8 mouse cellular contexts compared by ENCODE assay signal in genomic region chr9:98601837-98602359, GRCm38 (mm10). TPM values are rescaled to one million over a fixed set of nuclear protein-coding genes. Genes with fewer than 3 reads are reported as not detected.
DNase-seq lines count a peak whose midpoint lies in the region; ATAC-seq and TF ChIP-seq lines count a peak whose summit lies in the region.

No protein-coding gene starts in this region.

- H3K27me3 ChIP-seq in heart, embryonic 16.5 days (ENCODE audit: control insufficient read depth, insufficient read depth, low read length) = no peaks in the 10 kb centered on the region
- no peaks in the 10 kb centered on the region for H3K27me3 ChIP-seq in MEL (ENCODE audit: control insufficient read depth in 1 of 2, insufficient read depth in 2 of 2, low read length in 2 of 2)
- H3K27me3 ChIP-seq in hindbrain, embryonic 13.5 days = 0 out of 2 replicates have a peak, but pooled peaks cover 2% of the 10 kb centered on the region
- H3K27me3 ChIP-seq in midbrain, embryonic 12.5 days = no peaks in the 10 kb centered on the region

- H3K4me1 ChIP-seq in heart, embryonic 16.5 days (ENCODE audit: control insufficient read depth, insufficient read depth, low read length) = peaks cover 8% of the 10 kb centered on the region
- H3K4me1 ChIP-seq in MEL (ENCODE audit: control insufficient read depth in 1 of 2, insufficient read depth in 2 of 2, low read length in 2 of 2) = peaks cover 0 to 7% of the 10 kb centered on the region in 2 experiments; a peak in 2 of 4 replicates
- H3K4me1 ChIP-seq in hindbrain, embryonic 13.5 days (replicated peaks) = peaks cover 17% of the 10 kb centered on the region
- peaks cover 12% of the 10 kb centered on the region for H3K4me1 ChIP-seq in midbrain, embryonic 12.5 days

- H3K4me3 ChIP-seq in heart, embryonic 16.5 days (ENCODE audit: low read length) = peak overlapping the region; percentile 75
- peak overlapping the region; percentile 51 to 95 for H3K4me3 ChIP-seq in MEL (ENCODE audit: control insufficient read depth in 1 of 2, insufficient read depth in 1 of 2, low read depth in 2 of 2, low read length in 2 of 2)
- H3K4me3 ChIP-seq in hindbrain, embryonic 13.5 days = peak overlapping the region; percentile 73
- peak overlapping the region; percentile 97 for H3K4me3 ChIP-seq in midbrain, embryonic 12.5 days

- peaks cover 12% of the 10 kb centered on the region for H3K36me3 ChIP-seq in heart, embryonic 16.5 days (ENCODE audit: control insufficient read depth, insufficient read depth)
- H3K36me3 ChIP-seq in MEL (ENCODE audit: control insufficient read depth in 1 of 2, insufficient read depth in 2 of 2, low read length in 2 of 2) = peaks cover under 1 to 8% of the 10 kb centered on the region in 2 experiments; a peak in 3 of 4 replicates
- H3K36me3 ChIP-seq in hindbrain, embryonic 13.5 days = peaks cover 17% of the 10 kb centered on the region
- peaks cover 12% of the 10 kb centered on the region for H3K36me3 ChIP-seq in midbrain, embryonic 12.5 days

- H3K4me2 ChIP-seq in heart, embryonic 16.5 days (ENCODE audit: low read depth, low read length) = peak overlapping the region; percentile 59
- peak overlapping the region; percentile 60 for H3K4me2 ChIP-seq in hindbrain, embryonic 13.5 days
- H3K4me2 ChIP-seq in midbrain, embryonic 12.5 days (replicated peaks) = peak overlapping the region; percentile 96

- ATAC-seq in heart, embryonic 16.5 days (replicated peaks; ENCODE audit: extremely low read depth, insufficient read depth, low FRiP score) = no peak; the same call in 1 of the 2 replicates
- peak; percentile 46 for ATAC-seq in hindbrain, embryonic 13.5 days (ENCODE audit: low FRiP score)
- peak; percentile 70 for ATAC-seq in midbrain, embryonic 12.5 days (ENCODE audit: low FRiP score, low read depth)
- ATAC-seq in cerebellum, adult (ENCODE audit: insufficient number of reproducible peaks, low FRiP score, low TSS enrichment) = no peak

- peaks cover 17% of the 10 kb centered on the region for H3K79me2 ChIP-seq in MEL (ENCODE audit: control insufficient read depth, insufficient read depth, low read length, poor library complexity)

- no peak for TF ChIP-seq EP300 in MEL (IDR thresholded peaks at IDR 0.05; ENCODE audit: low read depth in 1 of 2, low read length in 2 of 2)

- WGBS in heart, embryonic 16.5 days = 50% methylated on average over 11 of the region's 11 CpGs
- WGBS in hindbrain, embryonic 13.5 days = 53% methylated on average over 11 of the region's 11 CpGs
- WGBS in midbrain, embryonic 12.5 days = 50% methylated on average over 11 of the region's 11 CpGs

- TF ChIP-seq RAD21 in MEL (IDR thresholded peaks at IDR 0.05; ENCODE audit: low read depth, low read length) = no peak

- H3K27ac ChIP-seq in heart, embryonic 16.5 days (ENCODE audit: low read length) = no peak overlapping the region
- no peak overlapping the region for H3K27ac ChIP-seq in MEL (ENCODE audit: control insufficient read depth, low read depth, low read length)
- H3K27ac ChIP-seq in hindbrain, embryonic 13.5 days = no peak overlapping the region
- H3K27ac ChIP-seq in midbrain, embryonic 12.5 days (replicated peaks) = no peak overlapping the region

- TF ChIP-seq CTCF in MEL (IDR thresholded peaks at IDR 0.05 in 2 of 3, conservative IDR thresholded peaks at IDR 0.05 in 1 of 3; ENCODE audit: control insufficient read depth in 1 of 3, insufficient read depth in 1 of 3, low read depth in 2 of 3, low read length in 3 of 3, poor library complexity in 1 of 3, severe bottlenecking in 1 of 3) = no peak

- H3K9ac ChIP-seq in heart, embryonic 16.5 days (ENCODE audit: low read length) = peak overlapping the region; percentile 84
- peak overlapping the region; percentile 19 for H3K9ac ChIP-seq in MEL (ENCODE audit: control insufficient read depth, low read depth, low read length, poor library complexity, severe bottlenecking)
- peak overlapping the region; percentile 78; the same call in 1 of the 2 replicates for H3K9ac ChIP-seq in hindbrain, embryonic 13.5 days
- H3K9ac ChIP-seq in midbrain, embryonic 12.5 days (replicated peaks) = 0 out of 2 replicates have a peak overlapping the region, but pooled peaks have one; percentile 41

- no peak for TF ChIP-seq POLR2A in MEL (IDR thresholded peaks at IDR 0.05; ENCODE audit: control insufficient read depth in 1 of 2, insufficient read depth in 1 of 2, low read depth in 1 of 2, low read length in 2 of 2, poor library complexity in 1 of 2)

- intact Hi-C loops in heart, postnatal 14 days (cut with DNase I) = loop anchor here (5.0 kb wide), 1 partner anchor 40 kb away; the partner anchor contains the start of gene Copb2

- no peak for DNase-seq in heart, postnatal 14 days
- no peak for DNase-seq in MEL (ENCODE audit: low read depth, low spot score)
- DNase-seq in ovary, postnatal 10 days (ENCODE audit: low spot score) = no peak
- DNase-seq in layer of hippocampus, postnatal 36 days = no peak

- H3K9me3 ChIP-seq in heart, embryonic 16.5 days (replicated peaks; ENCODE audit: control insufficient read depth, low read length) = no peaks in the 10 kb centered on the region
- no peaks in the 10 kb centered on the region for H3K9me3 ChIP-seq in MEL (replicated peaks; ENCODE audit: insufficient read depth, low read length)
- H3K9me3 ChIP-seq in hindbrain, embryonic 13.5 days = no peaks in the 10 kb centered on the region; the same call in 1 of the 2 replicates
- no peaks in the 10 kb centered on the region for H3K9me3 ChIP-seq in midbrain, embryonic 12.5 days

TF ChIP-seq in MEL, 35 proteins besides CTCF, POLR2A, EP300 and RAD21:
- TF ChIP-seq POLR2AphosphoS5 (IDR thresholded peaks at IDR 0.05; ENCODE audit: borderline replicate concordance, low read depth, low read length) = no peak

RNA-seq across cellular contexts. Expression of gene Mrps22, which starts 0.4 kb away (rescaled TPM):
- polyA plus RNA-seq in heart, embryonic 16.5 days (2015; fragmentation: Nextera tagmentation; extraction: Ambion mirVana) = 60.4 and 66.7 TPM in 2 replicates
- 10 to 100 TPM; 28.6 to 34.1 TPM for total RNA-seq in heart, postnatal 14 days (2021)
- 124 and 129 TPM in 2 replicates for total RNA-seq in MEL (2012; rRNA removed)
- 100 to 1,000 TPM in 1 of 2 experiments, 10 to 100 TPM in 1; 75.0 to 165 TPM for polyA plus RNA-seq in MEL (2012; ENCODE audit: insufficient read depth in 1 of 2, insufficient read length in 2 of 2, low read depth in 1 of 2, low replicate concordance in 2 of 2, missing spikeins in 1 of 2)
- polyA plus RNA-seq in hindbrain, embryonic 13.5 days (2015; fragmentation: Nextera tagmentation; extraction: Ambion mirVana) = 54.5 and 57.7 TPM in 2 replicates
- polyA plus RNA-seq in midbrain, embryonic 12.5 days (2016; fragmentation: Nextera tagmentation; extraction: Ambion mirVana) = 62.5 and 64.8 TPM in 2 replicates
- total RNA-seq in layer of hippocampus, postnatal 36 days (2021) = 10 to 100 TPM; 30.5 to 34.0 TPM

RNA-seq across cellular contexts. Expression of gene Copb2, which starts 38.4 kb away (rescaled TPM):
- 117 and 120 TPM in 2 replicates for polyA plus RNA-seq in heart, embryonic 16.5 days (2015; fragmentation: Nextera tagmentation; extraction: Ambion mirVana)
- 10 to 100 TPM; 91.7 to 98.2 TPM for total RNA-seq in heart, postnatal 14 days (2021)
- 97.7 and 102 TPM in 2 replicates for total RNA-seq in MEL (2012; rRNA removed)
- polyA plus RNA-seq in MEL (2012; ENCODE audit: insufficient read depth in 1 of 2, insufficient read length in 2 of 2, low read depth in 1 of 2, low replicate concordance in 2 of 2, missing spikeins in 1 of 2) = 10 to 100 TPM; 84.4 to 93.3 TPM
- polyA plus RNA-seq in hindbrain, embryonic 13.5 days (2015; fragmentation: Nextera tagmentation; extraction: Ambion mirVana) = 134 and 140 TPM in 2 replicates
- 155 and 165 TPM in 2 replicates for polyA plus RNA-seq in midbrain, embryonic 12.5 days (2016; fragmentation: Nextera tagmentation; extraction: Ambion mirVana)
- total RNA-seq in layer of hippocampus, postnatal 36 days (2021) = 10 to 100 TPM; 90.3 to 91.9 TPM

Comparison
In these comparisons a context has a peak if more than half of its experiments do, and no peak if none do; other contexts are left out.
1. ATAC-seq: peak in hindbrain, embryonic 13.5 days (single experiment) and midbrain, embryonic 12.5 days (single experiment); none in heart, embryonic 16.5 days (single experiment) and cerebellum, adult (single experiment).
2. H3K9ac ChIP-seq: peak in every context shown above with its lines; median percentile 84 in heart, embryonic 16.5 days; 78 in hindbrain, embryonic 13.5 days; 41 in midbrain, embryonic 12.5 days; 19 in MEL.
3. Peak in every context shown above with its lines, with median percentiles within 50 percentile points of each other: H3K4me2 ChIP-seq and H3K4me3 ChIP-seq.